Mouse (Mus musculus): ENCODE measurements around the gene Rpusd4. TPM values are rescaled to one million over a fixed set of nuclear protein-coding genes. Genes with fewer than 3 reads are reported as not detected.

Gene Rpusd4
- 25.0 and 28.3 TPM in 2 replicates for polyA plus RNA-seq (2014; fragmentation: Nextera tagmentation; extraction: Ambion mirVana)

DNA sequence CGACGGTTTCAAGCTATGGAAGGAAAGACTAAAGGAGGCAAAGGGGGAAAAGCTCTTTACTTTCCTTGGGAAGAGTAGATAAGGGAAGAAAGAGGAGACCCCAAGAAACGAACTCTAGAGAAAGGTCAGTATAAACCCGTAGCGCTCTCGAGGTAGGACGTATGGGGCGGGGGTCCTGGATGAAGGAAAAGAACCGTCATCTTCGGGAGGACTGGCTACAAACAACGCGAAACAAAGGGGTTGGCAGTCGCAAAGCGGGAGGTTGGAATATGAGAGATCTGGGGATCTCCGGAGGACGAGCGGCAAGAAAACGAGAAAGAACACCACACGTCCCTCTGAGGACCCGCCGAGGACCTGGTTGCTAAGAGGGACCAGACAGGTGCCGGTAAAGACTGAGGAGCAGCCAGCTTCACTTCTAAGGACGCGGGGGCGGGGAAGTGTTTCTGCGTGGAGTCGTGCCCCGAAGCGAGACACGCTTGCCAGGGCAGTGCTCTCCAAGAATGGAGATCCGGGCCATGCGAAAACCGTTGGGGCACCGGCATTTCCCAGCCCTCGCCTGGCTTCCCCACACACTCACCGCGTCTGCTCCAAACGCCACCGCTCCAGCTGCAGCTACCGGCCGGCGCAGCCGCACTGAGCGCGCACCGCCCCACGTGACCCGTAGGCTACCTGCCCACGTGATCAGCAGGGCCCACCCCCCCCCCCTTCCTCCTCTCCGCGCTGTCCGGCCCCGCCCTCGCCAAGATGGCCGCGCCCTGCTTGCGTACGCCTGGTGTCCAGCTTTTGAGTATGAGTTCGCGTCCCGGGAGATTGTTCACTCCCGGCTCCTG, at the start of gene Rpusd4, which contains the start of gene Fam118b:
Gene Rpusd4, plus strand, starts transcription at position 720 of the 830 bp plus-strand sequence.
Gene Fam118b, minus strand, starts transcription at position 660 of the 830 bp plus-strand sequence.
- under 1% methylated on average over 61 of the region's 62 CpGs for WGBS (ENCODE audit: insufficient replicate concordance)
- peak; percentile 95 for ATAC-seq (replicated peaks; ENCODE audit: insufficient number of reproducible peaks, low FRiP score, low TSS enrichment)
- H3K27ac ChIP-seq (ENCODE audit: low read depth, low read length), result peak within 1 kb of the TSS; percentile 66; the same call in 1 of the 2 replicates
- H3K9me3 ChIP-seq (replicated peaks; ENCODE audit: control insufficient read depth, low read length), result no peaks in the 10 kb centered on the region
- H3K36me3 ChIP-seq (ENCODE audit: control insufficient read depth, insufficient read depth, low read length), result peaks cover 8% of the 10 kb centered on the region
- H3K4me1 ChIP-seq (ENCODE audit: control insufficient read depth, insufficient read depth, low read length), result peaks cover 11% of the 10 kb centered on the region
- peak within 1 kb of the TSS; percentile 87 for H3K4me2 ChIP-seq
- peak within 1 kb of the TSS; percentile 91 for H3K9ac ChIP-seq (ENCODE audit: low read depth, low read length)
- H3K4me3 ChIP-seq (ENCODE audit: low read depth, low read length), result peak within 1 kb of the TSS; percentile 82
- no peaks in the 10 kb centered on the region for H3K27me3 ChIP-seq (ENCODE audit: control insufficient read depth, insufficient read depth, low read length)

DNA sequence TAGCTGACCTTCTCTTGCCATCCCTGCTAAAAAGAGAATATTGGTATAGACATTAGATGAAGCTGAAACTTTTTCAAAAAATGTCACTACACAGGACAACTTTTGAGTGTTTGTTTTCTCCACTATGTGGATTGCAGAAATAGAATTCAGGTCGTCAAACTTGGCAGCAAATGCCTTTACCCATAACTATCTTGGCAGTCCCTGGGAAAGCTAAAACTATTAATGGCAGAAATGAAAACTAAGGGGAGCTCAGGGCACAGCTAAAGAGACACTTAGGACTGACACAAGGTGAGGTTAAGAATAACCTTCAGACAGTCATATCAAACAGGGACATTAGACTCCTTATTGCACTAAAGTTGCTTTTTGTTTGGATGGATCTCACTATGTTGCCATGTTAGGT, 49.7 kb upstream of the Rpusd4 start:
- Histone ChIP-seq H3K4me3 (ENCODE audit: low read depth, low read length) (no peak overlapping the region), H3K36me3 (ENCODE audit: control insufficient read depth, insufficient read depth, low read length) (peaks cover 37% of the 10 kb centered on the region), H3K4me1 (ENCODE audit: control insufficient read depth, insufficient read depth, low read length) (no peaks in the 10 kb centered on the region), H3K27ac (ENCODE audit: low read depth, low read length) (no peak overlapping the region), H3K4me2 (no peak overlapping the region), H3K9me3 (replicated peaks; ENCODE audit: control insufficient read depth, low read length) (no peaks in the 10 kb centered on the region), H3K9ac (ENCODE audit: low read depth, low read length) (no peak overlapping the region), H3K27me3 (ENCODE audit: control insufficient read depth, insufficient read depth, low read length) (no peaks in the 10 kb centered on the region)
- ATAC-seq (replicated peaks; ENCODE audit: insufficient number of reproducible peaks, low FRiP score, low TSS enrichment), result no peak
- 64% methylated on average over 1 of the region's 1 CpGs for WGBS (ENCODE audit: insufficient replicate concordance)

DNA sequence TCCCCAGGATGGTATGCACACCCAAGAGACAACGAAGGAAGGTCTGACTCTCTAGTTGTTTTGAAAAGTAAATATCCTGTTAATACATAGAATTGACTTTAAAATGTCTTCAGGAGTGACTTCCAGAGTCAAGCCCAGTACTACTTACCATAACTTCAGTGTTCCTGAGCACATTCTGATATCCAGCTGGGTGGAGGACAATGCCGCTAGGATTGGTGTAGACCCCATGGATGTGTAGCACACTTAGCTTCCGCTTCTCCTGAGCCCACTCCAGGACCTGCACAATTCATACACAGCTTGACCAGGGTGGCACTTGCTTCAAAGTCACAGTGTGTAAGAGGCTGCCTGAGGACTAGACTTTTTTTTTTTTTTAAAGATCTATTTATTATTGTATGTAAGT, 44.2 kb upstream of the Rpusd4 start:
- Histone ChIP-seq H3K4me1 (ENCODE audit: control insufficient read depth, insufficient read depth, low read length) (no peaks in the 10 kb centered on the region), H3K36me3 (ENCODE audit: control insufficient read depth, insufficient read depth, low read length) (peaks cover 13% of the 10 kb centered on the region), H3K9me3 (replicated peaks; ENCODE audit: control insufficient read depth, low read length) (no peaks in the 10 kb centered on the region), H3K27me3 (ENCODE audit: control insufficient read depth, insufficient read depth, low read length) (no peaks in the 10 kb centered on the region), H3K9ac (ENCODE audit: low read depth, low read length) (no peak overlapping the region), H3K4me3 (ENCODE audit: low read depth, low read length) (no peak overlapping the region), H3K4me2 (no peak overlapping the region), H3K27ac (ENCODE audit: low read depth, low read length) (no peak overlapping the region)
- no peak for ATAC-seq (replicated peaks; ENCODE audit: insufficient number of reproducible peaks, low FRiP score, low TSS enrichment)
- WGBS (ENCODE audit: insufficient replicate concordance), result 91% methylated on average over 3 of the region's 3 CpGs

DNA sequence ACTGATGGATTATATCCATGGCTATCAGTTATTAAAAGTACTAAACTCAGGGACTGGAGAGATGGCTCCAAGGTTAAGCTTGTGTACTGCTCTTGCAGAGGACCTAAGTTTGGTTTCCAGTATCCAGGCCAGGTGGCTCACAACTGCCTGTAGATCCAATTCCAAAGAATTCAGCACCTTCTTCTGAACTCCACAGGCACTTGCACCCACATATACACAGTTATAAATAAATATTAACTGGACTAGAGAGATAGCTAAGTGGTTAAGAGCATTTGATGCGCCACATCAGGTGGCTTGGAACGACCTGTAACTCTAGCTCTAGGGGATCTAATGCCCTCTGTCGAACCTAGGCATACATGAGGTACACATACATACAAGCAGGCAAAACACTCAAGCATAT, 39.0 kb upstream of the Rpusd4 start:
- Histone ChIP-seq H3K4me2 (no peak overlapping the region), H3K4me1 (ENCODE audit: control insufficient read depth, insufficient read depth, low read length) (no peaks in the 10 kb centered on the region), H3K27me3 (ENCODE audit: control insufficient read depth, insufficient read depth, low read length) (no peaks in the 10 kb centered on the region), H3K4me3 (ENCODE audit: low read depth, low read length) (no peak overlapping the region), H3K27ac (ENCODE audit: low read depth, low read length) (no peak overlapping the region), H3K9me3 (replicated peaks; ENCODE audit: control insufficient read depth, low read length) (no peaks in the 10 kb centered on the region), H3K9ac (ENCODE audit: low read depth, low read length) (no peak overlapping the region), H3K36me3 (ENCODE audit: control insufficient read depth, insufficient read depth, low read length) (no peaks in the 10 kb centered on the region)
- ATAC-seq (replicated peaks; ENCODE audit: insufficient number of reproducible peaks, low FRiP score, low TSS enrichment), result no peak
- 84% methylated on average over 3 of the region's 3 CpGs for WGBS (ENCODE audit: insufficient replicate concordance)

DNA sequence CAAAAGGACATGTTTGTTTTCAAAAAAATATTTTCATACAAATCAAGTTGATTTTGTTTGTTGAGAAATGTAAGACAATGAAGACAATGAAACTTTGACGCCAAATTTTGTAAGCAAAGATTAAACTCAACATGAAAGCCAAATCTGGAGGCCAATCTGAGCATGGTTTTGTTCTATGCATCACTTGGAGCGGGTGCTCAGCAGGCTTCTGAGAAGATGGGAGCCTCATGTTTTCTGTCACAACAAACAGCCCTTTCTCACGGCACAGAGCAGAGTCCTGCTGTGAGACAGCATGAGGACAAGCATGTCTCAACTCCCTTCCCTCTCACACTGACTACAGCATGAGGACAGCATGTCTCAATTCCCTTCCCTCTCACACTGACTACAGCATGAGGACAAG, 31.7 kb upstream of the Rpusd4 start:
- H3K4me1 ChIP-seq (ENCODE audit: control insufficient read depth, insufficient read depth, low read length), result no peaks in the 10 kb centered on the region
- H3K4me3 ChIP-seq (ENCODE audit: low read depth, low read length), result no peak overlapping the region
- H3K9ac ChIP-seq (ENCODE audit: low read depth, low read length), result no peak overlapping the region
- H3K27ac ChIP-seq (ENCODE audit: low read depth, low read length), result no peak overlapping the region
- ATAC-seq (replicated peaks; ENCODE audit: insufficient number of reproducible peaks, low FRiP score, low TSS enrichment), result no peak
- no peaks in the 10 kb centered on the region for H3K27me3 ChIP-seq (ENCODE audit: control insufficient read depth, insufficient read depth, low read length)
- H3K36me3 ChIP-seq (ENCODE audit: control insufficient read depth, insufficient read depth, low read length), result no peaks in the 10 kb centered on the region
- H3K4me2 ChIP-seq, result no peak overlapping the region
- WGBS (ENCODE audit: insufficient replicate concordance), result 52% methylated on average over 3 of the region's 3 CpGs
- no peaks in the 10 kb centered on the region for H3K9me3 ChIP-seq (replicated peaks; ENCODE audit: control insufficient read depth, low read length)

DNA sequence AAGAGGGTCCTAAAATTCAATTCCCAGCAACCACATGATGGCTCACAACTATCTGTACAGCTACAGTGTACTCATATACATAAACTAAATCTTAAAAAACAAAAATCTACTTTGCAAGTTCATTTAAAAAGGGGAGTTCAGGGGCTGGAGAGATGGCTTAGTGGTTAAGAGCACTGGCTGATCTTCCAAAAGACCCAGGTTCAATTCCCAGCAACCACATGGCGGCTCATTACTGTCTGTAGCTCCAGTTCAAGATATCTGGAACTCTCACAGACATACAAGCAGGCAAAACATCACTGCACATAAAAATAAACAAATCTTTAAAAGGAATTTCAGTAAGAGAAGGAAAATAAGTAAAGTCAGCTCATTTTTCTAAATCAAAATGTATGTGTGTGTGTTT, 29.3 kb upstream of the Rpusd4 start:
- H3K36me3 ChIP-seq (ENCODE audit: control insufficient read depth, insufficient read depth, low read length), result no peaks in the 10 kb centered on the region
- no peaks in the 10 kb centered on the region for H3K27me3 ChIP-seq (ENCODE audit: control insufficient read depth, insufficient read depth, low read length)
- no peak overlapping the region for H3K4me2 ChIP-seq
- no peak for ATAC-seq (replicated peaks; ENCODE audit: insufficient number of reproducible peaks, low FRiP score, low TSS enrichment)
- no peak overlapping the region for H3K4me3 ChIP-seq (ENCODE audit: low read depth, low read length)
- no peaks in the 10 kb centered on the region for H3K4me1 ChIP-seq (ENCODE audit: control insufficient read depth, insufficient read depth, low read length)
- WGBS (ENCODE audit: insufficient replicate concordance), result 94% methylated on average over 1 of the region's 1 CpGs
- H3K9me3 ChIP-seq (replicated peaks; ENCODE audit: control insufficient read depth, low read length), result no peaks in the 10 kb centered on the region
- H3K9ac ChIP-seq (ENCODE audit: low read depth, low read length), result no peak overlapping the region
- 0 out of 2 replicates have a peak overlapping the region, but pooled peaks have one; percentile 15 for H3K27ac ChIP-seq (ENCODE audit: low read depth, low read length)

DNA sequence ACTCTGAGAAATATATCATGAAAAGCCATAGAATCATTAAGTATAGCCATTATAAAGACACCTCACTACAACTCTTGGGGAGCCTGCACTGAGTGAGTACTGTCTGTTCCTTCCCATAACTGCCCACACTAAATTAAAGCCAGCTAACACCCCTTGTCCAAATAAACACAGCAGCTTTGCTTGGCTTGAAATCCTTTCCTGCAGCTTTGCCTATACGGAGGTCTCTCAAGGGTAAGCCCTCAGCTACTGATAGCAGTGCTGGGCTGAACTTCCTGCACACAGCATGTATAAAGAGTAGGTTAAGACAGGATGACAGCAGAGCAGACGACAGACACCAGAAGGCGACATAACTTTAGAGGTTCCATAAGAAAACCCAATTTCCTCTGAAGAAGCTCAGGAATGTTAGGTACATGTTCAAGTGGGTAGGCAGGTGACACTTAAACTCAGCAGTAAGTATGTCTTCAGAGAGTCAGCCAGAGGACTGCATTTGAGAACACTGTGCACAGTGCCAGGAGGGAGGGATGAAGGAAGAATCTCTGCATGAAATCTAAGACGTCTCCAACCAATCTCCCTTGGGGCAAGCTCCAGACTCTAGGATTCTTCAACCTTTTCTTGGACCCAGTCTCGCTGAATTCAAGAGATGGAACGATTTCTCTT, 28.6 kb upstream of the Rpusd4 start:
- H3K27ac ChIP-seq (ENCODE audit: low read depth, low read length), result 0 out of 2 replicates have a peak overlapping the region, but pooled peaks have one; percentile 15
- no peak overlapping the region for H3K9ac ChIP-seq (ENCODE audit: low read depth, low read length)
- H3K27me3 ChIP-seq (ENCODE audit: control insufficient read depth, insufficient read depth, low read length), result no peaks in the 10 kb centered on the region
- no peaks in the 10 kb centered on the region for H3K36me3 ChIP-seq (ENCODE audit: control insufficient read depth, insufficient read depth, low read length)
- no peak overlapping the region for H3K4me3 ChIP-seq (ENCODE audit: low read depth, low read length)
- 42% methylated on average over 6 of the region's 6 CpGs for WGBS (ENCODE audit: insufficient replicate concordance)
- no peaks in the 10 kb centered on the region for H3K9me3 ChIP-seq (replicated peaks; ENCODE audit: control insufficient read depth, low read length)
- peak; percentile 57 for ATAC-seq (replicated peaks; ENCODE audit: insufficient number of reproducible peaks, low FRiP score, low TSS enrichment)
- H3K4me1 ChIP-seq (ENCODE audit: control insufficient read depth, insufficient read depth, low read length), result no peaks in the 10 kb centered on the region
- H3K4me2 ChIP-seq, result no peak overlapping the region

DNA sequence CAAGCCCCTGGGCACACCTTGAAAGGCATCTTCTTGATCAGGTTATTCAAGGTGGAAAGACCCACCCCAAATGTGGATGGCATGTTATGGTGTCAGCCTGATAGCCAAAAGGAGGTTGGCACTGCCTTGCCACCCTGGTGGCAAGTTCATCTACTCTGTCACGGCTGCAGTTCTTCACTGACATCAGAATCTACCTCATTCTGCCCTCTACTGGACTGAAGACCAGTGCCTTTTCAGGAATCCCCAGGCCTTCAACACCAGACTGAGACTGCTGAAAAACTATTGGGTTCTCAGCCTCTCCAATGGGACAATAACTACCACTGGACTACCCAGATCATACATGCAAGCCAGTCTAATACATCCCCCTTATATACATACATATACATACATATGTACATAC, 27.9 kb upstream of the Rpusd4 start:
- WGBS (ENCODE audit: insufficient replicate concordance), result 47% methylated on average over 1 of the region's 1 CpGs
- Histone ChIP-seq H3K27ac (ENCODE audit: low read depth, low read length) (no peak overlapping the region), H3K36me3 (ENCODE audit: control insufficient read depth, insufficient read depth, low read length) (no peaks in the 10 kb centered on the region), H3K27me3 (ENCODE audit: control insufficient read depth, insufficient read depth, low read length) (no peaks in the 10 kb centered on the region), H3K4me1 (ENCODE audit: control insufficient read depth, insufficient read depth, low read length) (no peaks in the 10 kb centered on the region), H3K9me3 (replicated peaks; ENCODE audit: control insufficient read depth, low read length) (no peaks in the 10 kb centered on the region), H3K9ac (ENCODE audit: low read depth, low read length) (no peak overlapping the region), H3K4me2 (no peak overlapping the region), H3K4me3 (ENCODE audit: low read depth, low read length) (no peak overlapping the region)
- no peak for ATAC-seq (replicated peaks; ENCODE audit: insufficient number of reproducible peaks, low FRiP score, low TSS enrichment)
